Mouse (Mus musculus): Measurements from ENCODE around the gene Pou4f2.

The Pou4f2 gene

GRCm38 (mm10) chr8:78436071-78436651 is at the start of gene Pou4f2:
Gene Pou4f2 (minus strand): TSS chr8:78436645.
- no peak for DNase-seq (ENCODE audit: low read depth, low spot score)

DNA sequence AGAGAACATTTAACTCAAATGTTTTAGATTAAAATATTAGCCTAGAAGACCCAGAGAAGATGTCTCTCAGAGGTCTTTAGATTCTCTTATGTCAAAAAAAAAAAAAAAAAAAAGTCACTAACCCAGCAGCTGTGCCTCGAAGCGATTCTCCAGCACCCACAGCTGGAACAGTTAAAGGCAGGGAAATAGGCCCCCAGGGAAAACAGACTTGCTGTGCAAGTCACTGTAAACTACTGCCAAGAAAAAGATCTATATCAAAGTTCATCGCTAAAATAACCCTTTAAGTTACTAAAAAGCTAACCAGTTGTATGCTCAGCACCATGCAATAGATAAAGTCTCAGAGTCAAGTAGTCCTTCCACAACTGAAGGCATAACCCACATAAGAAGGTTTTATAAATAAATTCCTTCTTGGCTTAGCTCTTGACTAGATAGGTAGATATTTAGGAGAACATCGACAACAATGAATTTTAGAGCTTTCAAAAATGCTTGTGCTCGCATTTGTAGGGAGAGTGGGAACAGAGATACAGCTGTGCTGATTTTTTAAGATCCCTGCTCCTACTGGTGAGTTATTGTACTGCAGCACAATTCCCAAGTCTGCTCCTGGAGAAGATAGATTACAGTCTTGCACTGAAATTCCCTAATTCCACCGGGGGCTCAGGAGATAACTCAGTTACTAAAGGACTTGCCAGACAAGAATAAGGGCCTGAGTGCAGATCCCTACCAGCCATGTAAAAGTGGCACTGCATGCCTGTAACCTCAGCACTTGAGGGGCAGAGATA is 40.8 kb upstream of the Pou4f2 start:
- DNase-seq (ENCODE audit: low read depth, low spot score): peak; percentile 54

GRCm38 (mm10) chr8:78467889-78468288 is 31.4 kb upstream of the Pou4f2 start:
- DNase-seq (ENCODE audit: low read depth, low spot score): peak; percentile 61

GRCm38 (mm10) chr8:78463941-78464340 is 27.5 kb upstream of the Pou4f2 start:
- peak; percentile 51 for DNase-seq (ENCODE audit: low read depth, low spot score)

- DNase-seq (ENCODE audit: low read depth, low spot score): no peak
Observed at GRCm38 (mm10) chr8:78456441-78456840, 20.0 kb upstream of the Pou4f2 start.

- DNase-seq (ENCODE audit: low read depth, low spot score): peak; percentile 74
Observed at GRCm38 (mm10) chr8:78442781-78443180, 6.3 kb upstream of the Pou4f2 start.

DNA sequence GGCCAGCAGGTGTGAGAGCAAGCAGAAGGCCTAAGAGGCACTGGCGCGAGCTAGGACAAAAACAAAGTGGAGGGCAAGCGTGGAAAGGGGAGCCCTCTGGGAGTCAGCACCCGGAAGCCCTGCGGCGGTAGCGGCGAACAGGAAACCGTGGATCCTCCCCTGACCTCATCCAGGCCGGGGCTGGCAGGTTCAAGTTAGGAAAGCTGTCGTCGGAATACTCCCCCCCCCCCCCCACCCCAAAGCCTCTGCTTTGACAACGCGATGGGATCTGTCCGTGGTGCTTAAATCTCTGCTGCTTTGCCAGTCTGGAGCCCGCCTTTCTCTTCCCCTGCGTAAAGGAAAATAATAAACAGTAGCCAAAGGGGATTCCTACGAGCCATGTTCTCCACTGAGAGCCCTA is 1.7 kb upstream of the Pou4f2 start:
- peak; percentile 53 for DNase-seq (ENCODE audit: low read depth, low spot score)

GRCm38 (mm10) chr8:78437140-78438045 is 948 bp upstream of the Pou4f2 start:
- DNase-seq (ENCODE audit: low read depth, low spot score): no peak

DNA sequence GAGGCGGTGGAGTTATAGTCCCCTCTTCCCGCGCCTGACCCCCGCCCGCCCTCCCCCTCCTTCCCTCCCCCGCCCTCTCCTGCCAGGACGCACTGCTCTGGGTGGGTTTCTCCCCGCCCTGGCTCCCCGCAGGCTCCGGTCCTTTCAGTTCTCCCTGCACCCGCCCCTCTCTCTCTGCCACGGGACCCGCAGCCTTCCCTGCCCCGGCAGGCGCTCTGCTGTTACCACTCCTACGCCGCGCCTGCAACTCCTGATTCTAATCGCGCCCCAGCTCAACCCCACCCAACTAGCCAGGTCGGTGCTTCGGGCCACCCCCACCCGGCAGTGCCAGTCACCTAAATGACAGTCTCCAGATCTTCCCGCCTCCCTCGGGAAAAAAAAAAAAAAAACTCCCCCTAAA is 216 bp upstream of the Pou4f2 start:
- no peak for DNase-seq (ENCODE audit: low read depth, low spot score)

DNA sequence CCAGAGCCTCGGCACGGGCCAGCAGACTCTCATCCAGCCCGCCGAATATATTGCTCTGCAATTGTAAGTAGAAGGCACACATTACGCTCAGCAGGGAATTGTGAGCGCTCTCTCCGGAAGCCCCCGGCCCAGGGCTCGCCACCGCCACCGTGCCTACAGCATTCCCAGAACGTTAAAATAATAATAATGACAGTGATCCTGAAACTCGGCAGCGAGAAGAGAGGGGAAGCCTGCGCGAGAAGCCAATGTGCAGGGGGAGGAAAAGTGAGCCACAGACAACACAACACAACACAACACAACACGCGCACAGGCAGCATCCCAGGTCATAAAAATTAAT is 853 bp downstream of the Pou4f2 start:
- no peak for DNase-seq (ENCODE audit: low read depth, low spot score)

GRCm38 (mm10) chr8:78434823-78435623 is 1.4 kb downstream of the Pou4f2 start:
- no peak for DNase-seq (ENCODE audit: low read depth, low spot score)

GRCm38 (mm10) chr8:78434340-78434739 is 2.1 kb downstream of the Pou4f2 start:
- no peak for DNase-seq (ENCODE audit: low read depth, low spot score)

DNA sequence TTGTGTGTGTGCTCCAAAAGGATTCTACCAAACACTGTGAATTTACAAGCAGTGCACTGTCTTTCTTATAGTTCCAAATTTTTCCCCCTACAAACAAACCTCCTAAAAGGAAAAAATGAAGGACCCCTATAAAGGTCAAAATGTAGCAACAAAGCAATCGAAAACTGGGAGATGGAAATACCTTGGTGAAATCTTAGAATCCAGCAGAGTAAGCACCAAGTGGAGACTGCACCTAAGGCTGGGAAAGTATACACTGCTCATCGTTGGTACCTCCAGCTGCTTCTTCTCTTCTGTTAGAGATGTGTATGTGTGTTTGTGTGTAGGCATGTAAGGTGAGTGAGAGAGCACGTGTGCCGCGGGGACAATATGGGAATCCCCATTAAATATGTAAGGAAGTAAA is 3.1 kb downstream of the Pou4f2 start:
- DNase-seq (ENCODE audit: low read depth, low spot score): no peak

DNA sequence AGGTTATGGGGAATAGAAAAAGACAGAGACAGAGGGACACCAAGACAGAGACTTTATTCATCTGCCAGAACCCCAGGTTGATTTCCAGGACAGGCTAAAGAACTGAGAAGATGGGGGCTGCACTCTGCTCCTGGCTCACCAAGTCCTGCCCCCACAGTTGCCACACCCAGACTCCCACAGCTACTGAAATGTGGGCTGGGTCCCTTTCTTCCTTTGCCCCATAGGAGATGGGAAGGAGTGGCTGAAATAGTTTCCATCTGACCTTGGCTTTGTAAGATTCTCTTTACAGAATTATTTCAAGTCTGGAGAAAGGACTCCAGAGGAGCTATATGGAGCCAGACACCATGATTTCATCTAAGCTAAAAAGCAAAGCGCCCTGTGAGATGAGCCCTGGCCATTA is 4.0 kb downstream of the Pou4f2 start:
- no peak for DNase-seq (ENCODE audit: low read depth, low spot score)

- peak; percentile 62 for DNase-seq (ENCODE audit: low read depth, low spot score)
Observed at GRCm38 (mm10) chr8:78431356-78431755, 5.1 kb downstream of the Pou4f2 start.

GRCm38 (mm10) chr8:78428148-78428547 is 8.3 kb downstream of the Pou4f2 start:
- DNase-seq (ENCODE audit: low read depth, low spot score): no peak

DNA sequence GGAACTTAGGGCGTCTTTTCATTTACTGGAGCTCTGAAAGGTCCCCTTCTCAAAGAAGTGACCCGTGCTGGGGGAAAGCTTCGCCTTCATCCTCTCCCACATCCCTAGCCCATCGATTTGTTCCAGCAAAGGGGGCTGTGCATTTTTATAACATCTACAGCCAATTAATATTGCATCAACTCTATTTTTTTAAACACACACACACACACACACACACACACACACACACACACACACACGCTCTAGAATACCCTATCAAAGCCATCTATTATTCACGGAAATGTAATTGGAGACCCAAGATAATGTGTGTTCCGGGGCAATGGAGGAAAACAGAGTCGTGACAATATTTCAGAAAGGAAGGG is 8.7 kb downstream of the Pou4f2 start:
- DNase-seq (ENCODE audit: low read depth, low spot score): no peak

GRCm38 (mm10) chr8:78426875-78427768 is 9.3 kb downstream of the Pou4f2 start:
- DNase-seq (ENCODE audit: low read depth, low spot score): no peak

- DNase-seq (ENCODE audit: low read depth, low spot score): no peak
Observed at GRCm38 (mm10) chr8:78426455-78426854, 10.0 kb downstream of the Pou4f2 start.

DNA sequence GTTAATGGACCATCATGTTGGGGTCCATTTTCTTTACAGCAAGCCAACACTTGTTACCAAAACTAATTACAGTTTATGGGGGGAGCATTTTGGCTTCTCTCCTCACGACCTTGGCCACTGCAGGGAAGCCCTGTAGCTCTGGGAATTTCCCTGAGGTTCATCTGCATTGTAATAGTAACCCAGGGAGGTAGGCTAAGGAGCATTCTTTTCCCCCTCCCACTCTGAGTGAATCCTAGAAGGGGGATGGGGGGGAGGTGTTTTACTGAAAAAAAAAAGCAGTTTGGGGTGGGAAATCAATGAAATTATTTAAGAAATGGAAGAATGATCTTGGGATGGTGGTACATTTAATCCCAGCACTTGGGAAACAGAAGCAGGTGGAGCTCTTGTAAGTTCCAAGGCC is 12.5 kb downstream of the Pou4f2 start:
- DNase-seq (ENCODE audit: low read depth, low spot score): no peak

- no peak for DNase-seq (ENCODE audit: low read depth, low spot score)
Observed at GRCm38 (mm10) chr8:78420101-78420503, 16.3 kb downstream of the Pou4f2 start.

Measured in 3T3-L1 (cell line).